Mouse (Mus musculus) mammary gland, adult 2 months (tissue): Measurements from ENCODE around the gene Anks3. TPM values are rescaled to one million over a fixed set of nuclear protein-coding genes. Genes with fewer than 3 reads are reported as not detected.

ENCODE experiments used
- polyA plus RNA-seq: library from polyadenylated mRNA; depleted of rRNA; stranded (reverse); fragments of >200 nt; gene quantifications from 2 replicates; pipeline ENCODE4 v1.2.3, GENCODE M21; 2012; ENCODE audit warnings: low replicate concordance; rRNA removed

The Anks3 gene
- 49.7 and 51.0 TPM in 2 replicates for polyA plus RNA-seq

GRCm38 (mm10) chr16:4963797-4964709 is at the start of gene Anks3:
Gene Anks3, minus strand, starts transcription at chr16:4964205.

GRCm38 (mm10) chr16:5013054-5013838 is 49.2 kb upstream of the Anks3 start, which contains the start of gene Rogdi:
Gene Rogdi, minus strand, starts transcription at chr16:5013553.

GRCm38 (mm10) chr16:5007067-5007466 is 43.1 kb upstream of the Anks3 start, which contains the start of gene Smim22:
Gene Smim22, plus strand, starts transcription at chr16:5007288.

GRCm38 (mm10) chr16:4997553-4997952 is 33.5 kb upstream of the Anks3 start, which contains the start of gene Sept12:
Gene Sept12, minus strand, starts transcription at chr16:4997852.

GRCm38 (mm10) chr16:4938461-4938860 is 25.5 kb downstream of the Anks3 start, which contains the start of gene Nudt16l1:
Gene Nudt16l1, plus strand, starts transcription at chr16:4938761.

Other genes with a start within 250 kb of the Anks3 start
- gene Nmral1, start 244.8 kb downstream of the Anks3 start, polyA plus RNA-seq, result 5.5 and 7.7 TPM in 2 replicates
- gene Hmox2, start 237.8 kb downstream of the Anks3 start, polyA plus RNA-seq, result 25.1 and 44.8 TPM in 2 replicates
- gene Cdip1, start 173.9 kb downstream of the Anks3 start, polyA plus RNA-seq, result 130 and 138 TPM in 2 replicates
- 0.13 TPM in 1 of 2 replicates, not detected in the other for gene 4930562C15Rik, start 128.8 kb downstream of the Anks3 start, polyA plus RNA-seq
- gene Ubald1, start 83.9 kb downstream of the Anks3 start, polyA plus RNA-seq, result 44.3 and 89.8 TPM in 2 replicates
- 141 and 173 TPM in 2 replicates for gene Mgrn1, start 78.0 kb downstream of the Anks3 start, polyA plus RNA-seq
- 104 and 109 TPM in 2 replicates for gene Nudt16l1, start 25.4 kb downstream of the Anks3 start, polyA plus RNA-seq
- gene Sept12, start 33.6 kb upstream of the Anks3 start, polyA plus RNA-seq, result not detected in 2 replicates
- gene Smim22, start 43.1 kb upstream of the Anks3 start, polyA plus RNA-seq, result 19.8 and 26.5 TPM in 2 replicates
- gene Rogdi, start 49.3 kb upstream of the Anks3 start, polyA plus RNA-seq, result 134 and 212 TPM in 2 replicates
- 51.4 and 80.5 TPM in 2 replicates for gene Glyr1, start 85.7 kb upstream of the Anks3 start, polyA plus RNA-seq
- gene Ubn1, start 85.9 kb upstream of the Anks3 start, polyA plus RNA-seq, result 32.7 and 45.9 TPM in 2 replicates
- 2.0 and 3.6 TPM in 2 replicates for gene Ppl, start 168.2 kb upstream of the Anks3 start, polyA plus RNA-seq
- 0.26 and 8.9 TPM in 2 replicates for gene Sec14l5, start 182.9 kb upstream of the Anks3 start, polyA plus RNA-seq
- gene Nagpa, start 239.8 kb upstream of the Anks3 start, polyA plus RNA-seq, result 47.9 and 52.6 TPM in 2 replicates